Mouse (Mus musculus): Measurements from ENCODE around the gene Gm10447. TPM values are rescaled to one million over a fixed set of nuclear protein-coding genes. Genes with fewer than 3 reads are reported as not detected.

The Gm10447 gene
- polyA plus RNA-seq, 1 experiment from 2014 or later: not detected

DNA sequence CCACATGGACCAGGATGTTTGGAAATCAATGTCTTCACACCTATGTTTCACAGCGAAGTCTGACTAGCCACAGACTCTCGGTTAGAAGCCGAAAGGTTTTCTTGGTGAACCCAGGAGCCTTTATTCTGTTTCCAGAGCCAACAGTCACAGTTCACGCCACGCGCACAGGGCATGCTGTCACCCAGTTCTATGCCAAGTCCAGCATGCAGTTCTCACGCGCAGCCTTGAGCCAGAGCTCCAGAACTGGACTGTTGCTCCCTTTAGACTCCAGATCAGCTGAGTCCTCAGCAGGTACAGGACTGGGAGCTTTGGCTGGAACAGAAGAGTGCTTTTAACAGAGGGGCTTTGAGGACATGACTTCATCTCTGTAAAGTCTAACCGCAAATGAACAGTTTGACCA, 4.5 kb downstream of the Gm10447 start:
- H3K27ac ChIP-seq (replicated peaks): no peak overlapping the region
- no peaks in the 10 kb centered on the region for H3K36me3 ChIP-seq
- no peak overlapping the region for H3K9ac ChIP-seq
- peaks cover 6% of the 10 kb centered on the region for H3K4me1 ChIP-seq (replicated peaks)
- 95% methylated on average over 9 of the region's 9 CpGs for WGBS
- no peak overlapping the region for H3K4me2 ChIP-seq
- no peak overlapping the region for H3K4me3 ChIP-seq
- no peaks in the 10 kb centered on the region for H3K9me3 ChIP-seq
- no peak for ATAC-seq (ENCODE audit: low FRiP score, low read depth)
- peaks cover 21% of the 10 kb centered on the region for H3K27me3 ChIP-seq

DNA sequence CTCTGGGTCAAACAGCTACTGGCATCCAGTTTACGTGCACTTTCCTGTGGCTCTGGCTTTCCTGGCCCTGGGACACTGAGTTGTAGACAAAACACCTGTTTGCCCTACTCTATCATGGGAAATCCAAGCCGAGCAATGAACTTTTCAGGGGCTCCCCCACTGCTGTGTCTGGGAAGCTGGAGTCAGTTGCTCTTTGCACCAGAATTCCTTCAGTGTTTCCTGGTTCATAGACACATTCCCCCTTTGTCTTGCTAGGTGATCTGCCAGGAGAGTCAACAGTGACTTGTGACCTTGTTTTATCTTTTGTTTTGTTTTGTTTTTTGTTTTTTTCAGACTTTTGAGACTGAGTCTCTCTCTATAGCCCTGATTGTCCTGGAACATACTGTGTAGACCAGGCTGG, 5.5 kb downstream of the Gm10447 start:
- no peaks in the 10 kb centered on the region for H3K36me3 ChIP-seq
- H3K27me3 ChIP-seq: peaks cover 13% of the 10 kb centered on the region
- H3K9ac ChIP-seq: no peak overlapping the region
- no peaks in the 10 kb centered on the region for H3K4me1 ChIP-seq (replicated peaks)
- H3K27ac ChIP-seq (replicated peaks): no peak overlapping the region
- no peak overlapping the region for H3K4me3 ChIP-seq
- H3K4me2 ChIP-seq: no peak overlapping the region
- WGBS: 76% methylated on average over 2 of the region's 2 CpGs
- no peaks in the 10 kb centered on the region for H3K9me3 ChIP-seq
- no peak for ATAC-seq (ENCODE audit: low FRiP score, low read depth)

DNA sequence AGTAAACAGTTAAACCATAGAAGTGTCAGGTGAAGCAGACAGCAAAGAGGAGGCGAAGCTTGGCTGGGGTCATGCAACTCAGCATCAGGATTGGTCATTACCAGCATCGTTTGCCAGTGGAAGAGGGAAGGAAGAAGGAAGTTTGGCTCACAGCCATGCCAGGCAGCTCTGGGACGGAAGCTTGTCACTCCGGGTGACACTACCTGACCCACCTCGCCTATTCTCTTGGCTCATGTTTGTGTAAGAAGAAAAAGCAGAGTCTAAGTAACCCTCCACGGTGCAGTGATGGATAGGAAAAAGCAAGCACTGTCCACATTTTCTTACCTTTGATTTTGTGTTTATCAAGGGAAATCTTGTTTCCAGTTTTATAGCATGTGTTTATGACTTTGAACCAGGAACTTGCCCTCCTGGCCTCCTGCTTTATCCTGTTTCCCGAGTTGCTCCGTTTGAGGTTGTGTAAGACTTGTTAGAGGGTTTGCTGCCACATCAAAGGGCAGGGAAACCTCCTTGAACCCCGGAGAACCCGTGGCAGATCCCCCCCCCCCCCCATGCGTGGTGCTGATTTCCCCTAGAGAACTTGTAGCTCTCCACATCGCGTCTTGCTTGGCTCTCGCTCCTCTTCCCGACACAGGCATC, 6.7 kb downstream of the Gm10447 start:
- H3K4me2 ChIP-seq: no peak overlapping the region
- H3K4me1 ChIP-seq (replicated peaks): no peaks in the 10 kb centered on the region
- no peaks in the 10 kb centered on the region for H3K9me3 ChIP-seq
- H3K36me3 ChIP-seq: no peaks in the 10 kb centered on the region
- no peak overlapping the region for H3K27ac ChIP-seq (replicated peaks)
- WGBS: 72% methylated on average over 15 of the region's 15 CpGs
- H3K9ac ChIP-seq: no peak overlapping the region
- no peak overlapping the region for H3K4me3 ChIP-seq
- no peak for ATAC-seq (ENCODE audit: low FRiP score, low read depth)
- H3K27me3 ChIP-seq: peaks cover 2% of the 10 kb centered on the region; the same call in 1 of the 2 replicates

DNA sequence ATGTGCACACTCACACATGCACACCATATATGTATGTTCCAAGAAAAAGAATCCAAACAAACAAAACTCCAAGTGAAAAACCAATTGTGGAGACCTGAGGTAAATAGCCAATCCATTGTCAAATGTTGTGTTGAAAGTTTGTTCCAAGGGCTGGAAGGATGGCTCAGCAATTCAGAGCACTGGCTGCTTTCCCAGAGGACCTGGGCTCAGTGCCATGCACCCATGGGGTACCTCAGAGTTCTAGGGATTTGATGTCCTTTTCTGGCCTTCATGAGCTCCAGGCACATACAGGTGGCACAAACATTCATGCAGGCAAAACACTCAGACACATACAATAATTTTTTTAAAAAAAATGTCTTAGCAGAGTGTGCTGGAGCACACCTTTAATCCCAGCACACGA, 8.4 kb downstream of the Gm10447 start:
- Histone ChIP-seq H3K27ac (replicated peaks) (no peak overlapping the region), H3K36me3 (no peaks in the 10 kb centered on the region), H3K4me3 (no peak overlapping the region), H3K4me2 (no peak overlapping the region), H3K27me3 (no peaks in the 10 kb centered on the region), H3K9ac (no peak overlapping the region), H3K4me1 (replicated peaks) (no peaks in the 10 kb centered on the region), H3K9me3 (no peaks in the 10 kb centered on the region)
- WGBS: 90% methylated on average over 1 of the region's 1 CpGs
- no peak for ATAC-seq (ENCODE audit: low FRiP score, low read depth)

DNA sequence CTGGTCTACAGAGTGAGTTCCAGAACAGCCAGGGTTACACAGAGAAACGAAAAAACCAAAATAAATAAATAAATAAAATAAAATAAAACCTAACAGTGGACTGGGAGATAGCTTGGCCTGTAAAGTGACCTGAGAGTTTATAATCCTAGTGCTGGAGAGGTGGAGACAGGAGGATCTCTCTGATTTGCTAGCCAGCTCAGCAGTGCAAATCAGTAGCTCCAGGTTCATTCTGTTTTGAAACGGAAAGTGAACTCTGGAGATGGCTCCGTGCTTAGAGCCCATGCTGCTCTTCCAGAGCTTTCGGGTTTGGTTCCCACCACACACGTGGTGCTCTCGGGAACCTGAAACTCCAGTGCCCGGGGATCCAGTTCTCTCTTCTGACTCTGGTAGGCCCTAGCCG, 8.9 kb downstream of the Gm10447 start:
- Histone ChIP-seq H3K4me2 (no peak overlapping the region), H3K27me3 (no peaks in the 10 kb centered on the region), H3K4me1 (replicated peaks) (no peaks in the 10 kb centered on the region), H3K4me3 (no peak overlapping the region), H3K9ac (no peak overlapping the region), H3K27ac (replicated peaks) (no peak overlapping the region), H3K9me3 (no peaks in the 10 kb centered on the region), H3K36me3 (no peaks in the 10 kb centered on the region)
- 89% methylated on average over 8 of the region's 8 CpGs for WGBS
- no peak for ATAC-seq (ENCODE audit: low FRiP score, low read depth)

DNA sequence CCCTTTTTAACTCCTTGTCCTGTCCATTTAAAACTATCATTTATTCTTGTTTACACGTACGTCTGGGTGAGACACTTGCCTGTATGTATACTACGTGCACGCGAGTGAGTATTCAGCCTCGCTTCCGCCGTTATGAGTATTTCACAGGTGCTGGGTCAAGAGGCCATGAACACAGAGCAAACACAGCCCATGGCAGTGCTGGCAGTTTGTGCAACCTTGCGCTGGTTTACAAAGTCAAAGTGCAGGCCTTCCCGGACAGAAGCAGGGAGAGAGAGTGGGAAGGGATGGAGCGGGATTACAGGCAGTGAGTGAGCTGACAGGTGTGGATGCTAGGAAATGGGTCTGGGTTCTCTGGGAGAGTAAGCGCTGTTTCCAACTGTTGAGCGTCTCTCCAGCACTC, 10.7 kb downstream of the Gm10447 start:
- no peak for ATAC-seq (ENCODE audit: low FRiP score, low read depth)
- Histone ChIP-seq H3K4me2 (no peak overlapping the region), H3K9ac (no peak overlapping the region), H3K4me1 (replicated peaks) (no peaks in the 10 kb centered on the region), H3K36me3 (no peaks in the 10 kb centered on the region), H3K4me3 (no peak overlapping the region), H3K9me3 (no peaks in the 10 kb centered on the region), H3K27me3 (no peaks in the 10 kb centered on the region), H3K27ac (replicated peaks) (no peak overlapping the region)
- 90% methylated on average over 13 of the region's 13 CpGs for WGBS

DNA sequence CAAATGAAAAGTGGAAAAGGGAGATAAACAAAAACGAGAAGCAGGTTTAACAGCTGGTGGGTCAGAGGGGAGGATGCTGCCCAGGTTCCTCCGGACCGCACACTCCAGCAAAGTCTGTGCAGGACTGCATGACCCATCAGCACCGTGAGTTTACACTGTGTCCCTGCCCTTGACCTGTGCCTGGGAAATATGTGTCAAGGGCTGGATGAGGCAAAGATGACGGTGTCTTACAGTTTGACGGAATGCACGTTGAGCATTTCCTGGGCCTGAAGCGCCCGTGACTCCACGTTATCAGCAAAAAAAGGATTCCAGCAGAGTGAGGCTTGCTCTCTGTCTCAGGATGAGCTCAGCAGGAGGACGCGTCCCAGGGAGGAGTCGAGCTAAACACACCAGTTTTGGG, 11.3 kb downstream of the Gm10447 start:
- 62% methylated on average over 13 of the region's 13 CpGs for WGBS
- Histone ChIP-seq H3K4me3 (no peak overlapping the region), H3K9me3 (no peaks in the 10 kb centered on the region), H3K27ac (replicated peaks) (no peak overlapping the region), H3K9ac (no peak overlapping the region), H3K4me1 (replicated peaks) (no peaks in the 10 kb centered on the region), H3K36me3 (no peaks in the 10 kb centered on the region), H3K27me3 (no peaks in the 10 kb centered on the region), H3K4me2 (no peak overlapping the region)
- ATAC-seq (ENCODE audit: low FRiP score, low read depth): no peak

DNA sequence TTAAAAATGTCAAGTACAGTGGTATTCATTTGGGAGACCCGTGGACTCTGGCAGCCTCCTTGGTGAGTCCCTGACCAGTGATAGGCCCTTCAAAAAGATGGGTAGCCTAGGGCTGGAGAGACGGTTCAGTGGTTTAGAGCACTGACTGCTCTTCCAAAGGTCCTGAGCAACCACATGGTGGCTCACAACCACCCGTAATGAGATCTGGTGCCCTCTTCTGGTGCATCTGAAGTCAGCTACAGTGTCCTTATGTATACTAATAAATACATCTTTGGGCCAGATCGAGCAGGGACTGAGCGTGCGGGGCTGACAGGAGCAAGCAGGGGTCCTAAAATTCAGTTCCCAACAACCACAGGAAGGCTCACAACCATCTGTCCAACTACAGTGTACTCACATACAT, 13.0 kb downstream of the Gm10447 start:
- Histone ChIP-seq H3K27me3 (no peaks in the 10 kb centered on the region), H3K4me2 (no peak overlapping the region), H3K36me3 (no peaks in the 10 kb centered on the region), H3K9ac (no peak overlapping the region), H3K27ac (replicated peaks) (no peak overlapping the region), H3K9me3 (no peaks in the 10 kb centered on the region), H3K4me1 (replicated peaks) (no peaks in the 10 kb centered on the region), H3K4me3 (no peak overlapping the region)
- ATAC-seq (ENCODE audit: low FRiP score, low read depth): no peak
- WGBS: 37% methylated on average over 6 of the region's 6 CpGs

DNA sequence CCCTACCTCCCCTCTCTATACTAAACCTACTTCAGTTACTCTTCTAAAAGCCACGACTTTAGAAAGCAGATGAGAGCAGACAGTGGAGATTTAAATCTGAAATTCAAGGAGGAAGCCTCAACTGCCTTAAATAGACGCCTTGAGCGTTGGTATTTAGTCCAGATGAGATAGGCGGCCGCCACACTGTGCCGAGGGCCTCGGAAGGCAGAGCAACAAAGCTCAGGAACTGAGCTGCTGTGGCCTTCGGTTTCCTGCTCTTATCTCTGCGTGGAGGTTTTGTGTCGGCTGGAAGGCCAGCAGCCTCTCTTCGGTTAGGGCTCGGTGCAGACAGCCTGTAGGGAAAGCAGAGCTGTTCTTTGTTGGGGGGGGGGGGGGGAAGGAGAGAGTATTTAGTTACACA, 15.0 kb downstream of the Gm10447 start:
- no peak overlapping the region for H3K27ac ChIP-seq (replicated peaks)
- no peak overlapping the region for H3K4me2 ChIP-seq
- H3K9ac ChIP-seq: no peak overlapping the region
- H3K9me3 ChIP-seq: no peaks in the 10 kb centered on the region
- ATAC-seq (ENCODE audit: low FRiP score, low read depth): no peak
- no peaks in the 10 kb centered on the region for H3K36me3 ChIP-seq
- no peaks in the 10 kb centered on the region for H3K27me3 ChIP-seq
- 59% methylated on average over 12 of the region's 12 CpGs for WGBS
- no peaks in the 10 kb centered on the region for H3K4me1 ChIP-seq (replicated peaks)
- no peak overlapping the region for H3K4me3 ChIP-seq

DNA sequence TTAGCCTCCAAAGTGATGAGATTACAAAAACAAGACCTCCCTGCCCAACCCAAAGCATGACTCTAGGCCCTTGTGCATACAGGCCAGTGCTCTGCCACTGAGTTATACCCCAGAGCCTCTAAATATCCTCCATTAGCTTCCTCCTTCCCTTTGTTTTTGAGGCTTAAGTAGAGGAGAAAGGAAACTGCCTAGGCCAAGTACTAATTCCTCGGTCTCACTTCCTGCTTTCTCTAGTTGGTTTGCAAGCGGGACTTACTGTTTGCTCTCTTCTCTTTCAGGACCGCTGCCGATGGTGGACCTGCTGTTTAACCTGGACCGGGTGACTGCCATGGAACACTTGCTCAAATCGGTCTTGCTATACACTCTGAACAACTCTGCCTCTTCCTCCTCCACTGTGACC, 20.6 kb downstream of the Gm10447 start:
- 86% methylated on average over 6 of the region's 6 CpGs for WGBS

DNA sequence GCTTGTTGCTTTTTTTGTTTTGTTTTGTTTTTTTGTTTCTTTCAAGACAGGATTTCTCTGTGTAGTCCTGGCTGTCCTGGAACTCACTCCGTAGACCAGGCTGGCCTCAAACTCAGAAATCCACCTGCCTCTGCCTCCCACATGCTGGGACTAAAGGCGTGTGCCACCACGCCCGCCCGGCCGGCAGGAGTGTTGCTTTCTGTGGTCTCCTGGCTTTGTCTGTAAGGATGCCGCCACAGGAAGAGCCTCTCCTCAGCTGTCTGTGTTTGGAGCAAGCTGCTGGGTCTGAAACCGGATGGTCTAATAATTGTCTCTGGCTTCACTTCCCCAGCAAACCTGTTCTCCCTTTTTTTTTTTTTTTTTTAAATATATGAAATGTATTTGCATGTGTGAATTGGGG, 21.4 kb downstream of the Gm10447 start:
- H3K27ac ChIP-seq (replicated peaks): no peak overlapping the region
- no peaks in the 10 kb centered on the region for H3K9me3 ChIP-seq
- H3K4me2 ChIP-seq: no peak overlapping the region
- H3K4me3 ChIP-seq: no peak overlapping the region
- H3K36me3 ChIP-seq: no peaks in the 10 kb centered on the region
- no peak for ATAC-seq (ENCODE audit: low FRiP score, low read depth)
- H3K27me3 ChIP-seq: no peaks in the 10 kb centered on the region
- WGBS: 88% methylated on average over 8 of the region's 8 CpGs
- peaks cover 5% of the 10 kb centered on the region; the same call in 1 of the 2 replicates for H3K4me1 ChIP-seq (replicated peaks)
- H3K9ac ChIP-seq: no peak overlapping the region

More for the DNA sequence above, 20.6 kb downstream of the Gm10447 start:
- Histone ChIP-seq H3K9ac (no peak overlapping the region), H3K4me2 (no peak overlapping the region), H3K27ac (replicated peaks) (no peak overlapping the region), H3K4me3 (no peak overlapping the region), H3K36me3 (no peaks in the 10 kb centered on the region), H3K9me3 (no peaks in the 10 kb centered on the region), H3K4me1 (replicated peaks) (peaks cover 5% of the 10 kb centered on the region; the same call in 1 of the 2 replicates), H3K27me3 (no peaks in the 10 kb centered on the region)
- no peak for ATAC-seq (ENCODE audit: low FRiP score, low read depth)

DNA sequence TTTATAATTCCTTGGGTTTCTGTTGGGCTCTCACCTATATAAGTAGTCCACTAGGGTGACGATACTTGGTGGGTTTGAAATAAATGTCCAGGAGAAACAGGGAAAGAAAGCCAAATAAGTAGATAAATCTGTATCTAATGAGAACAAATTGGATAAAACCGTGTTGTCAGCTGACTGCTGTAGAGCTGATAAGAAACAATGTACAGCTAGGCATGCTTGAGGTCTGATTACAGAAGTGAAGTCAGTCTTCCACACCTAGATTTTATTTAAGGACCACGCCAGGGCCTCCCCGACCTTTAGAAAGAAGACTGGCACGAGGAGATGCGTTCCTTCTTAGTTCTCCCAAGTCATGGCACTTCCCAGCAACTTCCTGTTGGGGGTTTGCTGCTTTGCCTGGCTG, 23.9 kb downstream of the Gm10447 start:
- Histone ChIP-seq H3K9me3 (no peaks in the 10 kb centered on the region), H3K27ac (replicated peaks) (no peak overlapping the region), H3K9ac (no peak overlapping the region), H3K4me3 (no peak overlapping the region), H3K36me3 (peaks cover 9% of the 10 kb centered on the region), H3K4me2 (no peak overlapping the region), H3K27me3 (no peaks in the 10 kb centered on the region), H3K4me1 (replicated peaks) (peaks cover 17% of the 10 kb centered on the region)
- no peak for ATAC-seq (ENCODE audit: low FRiP score, low read depth)
- 65% methylated on average over 6 of the region's 6 CpGs for WGBS

Data from hindbrain, embryonic 15.5 days (tissue).